Mouse (Mus musculus): Measurements from ENCODE around the gene Ccdc57. TPM values are rescaled to one million over a fixed set of nuclear protein-coding genes. Genes with fewer than 3 reads are reported as not detected.
A peak's percentile ranks its signal among the peaks of the same experiment; 100 is the strongest.
"Not testable (repeated sequence)": the region's sequence is repeated elsewhere in the genome, so short reads cannot be mapped to it uniquely, and the experiment has no call there.

Gene Ccdc57
- polyA plus RNA-seq, 2 experiments, result 1.3 to 1.4 TPM

GRCm38 (mm10) chr11:120862819-120863218 is 69.9 kb downstream of the Ccdc57 start:
- Histone ChIP-seq H3K9ac (replicated peaks) (no peak overlapping the region), H3K9me3 (ENCODE audit: control insufficient read depth, low read length) (no peaks in the 10 kb centered on the region), H3K4me2 (ENCODE audit: low read depth) (no peak overlapping the region), H3K27me3 (ENCODE audit: control insufficient read depth, insufficient read depth, low read length) (no peaks in the 10 kb centered on the region), H3K36me3 (replicated peaks; ENCODE audit: control insufficient read depth, insufficient read depth, low read depth) (no peaks in the 10 kb centered on the region), H3K4me1 (replicated peaks; ENCODE audit: control insufficient read depth in 2 of 2, insufficient read depth in 2 of 2, low read length in 1 of 2) (no peaks in the 10 kb centered on the region), H3K4me3 (ENCODE audit: insufficient read depth in 1 of 2, low read depth in 2 of 2, low read length in 2 of 2) (no peak overlapping the region), H3K27ac (no peak overlapping the region)
- ATAC-seq (ENCODE audit: insufficient read depth), result no peak
- WGBS (ENCODE audit: insufficient replicate concordance), result 72% methylated on average over 10 of the region's 10 CpGs
- TF ChIP-seq CTCF (IDR thresholded peaks at IDR 0.05; ENCODE audit: low read depth) (no peak), EP300 (IDR thresholded peaks at IDR 0.05; ENCODE audit: low read depth) (no peak)
- no peak for DNase-seq (ENCODE audit: low read depth in 3 of 3, low spot score in 3 of 3)

GRCm38 (mm10) chr11:120855938-120856337 is 76.7 kb downstream of the Ccdc57 start:
- ATAC-seq (ENCODE audit: insufficient read depth), result peak; percentile 53; the same call in 1 of the 2 replicates
- H3K9ac ChIP-seq (replicated peaks); H3K27ac ChIP-seq; H3K36me3 ChIP-seq (replicated peaks; ENCODE audit: control insufficient read depth, insufficient read depth, low read depth); H3K27me3 ChIP-seq (ENCODE audit: control insufficient read depth, insufficient read depth, low read length); H3K4me2 ChIP-seq (ENCODE audit: low read depth); DNase-seq (ENCODE audit: low read depth in 3 of 3, low spot score in 3 of 3); H3K9me3 ChIP-seq (ENCODE audit: control insufficient read depth, low read length); H3K4me3 ChIP-seq (ENCODE audit: insufficient read depth in 1 of 2, low read depth in 2 of 2, low read length in 2 of 2): not testable (repeated sequence)
- H3K4me1 ChIP-seq (replicated peaks; ENCODE audit: control insufficient read depth in 2 of 2, insufficient read depth in 2 of 2, low read length in 1 of 2), result peaks cover 0 to 20% of the 10 kb centered on the region in 2 experiments; a peak in 3 of 4 replicates
- WGBS (ENCODE audit: insufficient replicate concordance), result 86% methylated on average over 3 of the region's 3 CpGs

GRCm38 (mm10) chr11:120853788-120854187 is 78.9 kb downstream of the Ccdc57 start:
- no peak overlapping the region for H3K4me3 ChIP-seq (ENCODE audit: insufficient read depth in 1 of 2, low read depth in 2 of 2, low read length in 2 of 2)
- ATAC-seq (ENCODE audit: insufficient read depth), result no peak

GRCm38 (mm10) chr11:120853158-120853557 is 79.5 kb downstream of the Ccdc57 start:
- no peak for ATAC-seq (ENCODE audit: insufficient read depth)
- TF ChIP-seq CTCF (IDR thresholded peaks at IDR 0.05; ENCODE audit: low read depth), result no peak
- TF ChIP-seq EP300 (IDR thresholded peaks at IDR 0.05; ENCODE audit: low read depth), result no peak
- DNase-seq (ENCODE audit: low read depth in 3 of 3, low spot score in 3 of 3), result no peak
- WGBS (ENCODE audit: insufficient replicate concordance), result 88% methylated on average over 4 of the region's 4 CpGs
- Histone ChIP-seq H3K9me3 (ENCODE audit: control insufficient read depth, low read length) (no peaks in the 10 kb centered on the region), H3K4me1 (replicated peaks; ENCODE audit: control insufficient read depth in 2 of 2, insufficient read depth in 2 of 2, low read length in 1 of 2) (peaks cover 0 to 29% of the 10 kb centered on the region in 2 experiments; a peak in 3 of 4 replicates), H3K9ac (replicated peaks) (no peak overlapping the region), H3K4me2 (ENCODE audit: low read depth) (no peak overlapping the region), H3K27me3 (ENCODE audit: control insufficient read depth, insufficient read depth, low read length) (no peaks in the 10 kb centered on the region), H3K27ac (no peak overlapping the region), H3K36me3 (replicated peaks; ENCODE audit: control insufficient read depth, insufficient read depth, low read depth) (no peaks in the 10 kb centered on the region), H3K4me3 (ENCODE audit: insufficient read depth in 1 of 2, low read depth in 2 of 2, low read length in 2 of 2) (no peak overlapping the region)

More at GRCm38 (mm10) chr11:120853788-120854187, 78.9 kb downstream of the Ccdc57 start:
- no peak for TF ChIP-seq CTCF (IDR thresholded peaks at IDR 0.05; ENCODE audit: low read depth)
- no peak for TF ChIP-seq EP300 (IDR thresholded peaks at IDR 0.05; ENCODE audit: low read depth)
- H3K4me2 ChIP-seq (ENCODE audit: low read depth), result no peak overlapping the region
- H3K9me3 ChIP-seq (ENCODE audit: control insufficient read depth, low read length), result no peaks in the 10 kb centered on the region
- no peak overlapping the region for H3K9ac ChIP-seq (replicated peaks)
- 64% methylated on average over 4 of the region's 4 CpGs for WGBS (ENCODE audit: insufficient replicate concordance)
- no peak overlapping the region for H3K27ac ChIP-seq
- peaks cover 0 to 29% of the 10 kb centered on the region in 2 experiments; a peak in 3 of 4 replicates for H3K4me1 ChIP-seq (replicated peaks; ENCODE audit: control insufficient read depth in 2 of 2, insufficient read depth in 2 of 2, low read length in 1 of 2)
- no peaks in the 10 kb centered on the region for H3K27me3 ChIP-seq (ENCODE audit: control insufficient read depth, insufficient read depth, low read length)
- DNase-seq (ENCODE audit: low read depth in 3 of 3, low spot score in 3 of 3), result no peak
- H3K36me3 ChIP-seq (replicated peaks; ENCODE audit: control insufficient read depth, insufficient read depth, low read depth), result no peaks in the 10 kb centered on the region

- TF ChIP-seq EP300 (IDR thresholded peaks at IDR 0.05; ENCODE audit: low read depth) (no peak), CTCF (IDR thresholded peaks at IDR 0.05; ENCODE audit: low read depth) (no peak)
- Histone ChIP-seq H3K27ac (no peak overlapping the region), H3K36me3 (replicated peaks; ENCODE audit: control insufficient read depth, insufficient read depth, low read depth) (no peaks in the 10 kb centered on the region), H3K9ac (replicated peaks) (no peak overlapping the region), H3K4me1 (replicated peaks; ENCODE audit: control insufficient read depth in 2 of 2, insufficient read depth in 2 of 2, low read length in 1 of 2) (peaks cover 0 to 29% of the 10 kb centered on the region in 2 experiments; a peak in 3 of 4 replicates), H3K4me3 (ENCODE audit: insufficient read depth in 1 of 2, low read depth in 2 of 2, low read length in 2 of 2) (no peak overlapping the region), H3K4me2 (ENCODE audit: low read depth) (no peak overlapping the region), H3K9me3 (ENCODE audit: control insufficient read depth, low read length) (no peaks in the 10 kb centered on the region), H3K27me3 (ENCODE audit: control insufficient read depth, insufficient read depth, low read length) (no peaks in the 10 kb centered on the region)
- 65% methylated on average over 11 of the region's 11 CpGs for WGBS (ENCODE audit: insufficient replicate concordance)
- DNase-seq (ENCODE audit: low read depth in 3 of 3, low spot score in 3 of 3), result no peak
- ATAC-seq (ENCODE audit: insufficient read depth), result no peak
Measured at GRCm38 (mm10) chr11:120852083-120852935, 80.4 kb downstream of the Ccdc57 start.
